Mouse (Mus musculus): ENCODE measurements around the gene Stt3b.
A peak's percentile ranks its signal among the peaks of the same experiment; 100 is the strongest.

Stt3b gene

GRCm38 (mm10) chr9:115310346-115311222, at the start of gene Stt3b:
Gene Stt3b (minus strand): TSS chr9:115310421.
- DNase-seq (ENCODE audit: low spot score): peak; percentile 100

GRCm38 (mm10) chr9:115358421-115358820, 48.2 kb upstream of the Stt3b start:
- DNase-seq (ENCODE audit: low spot score): no peak

- no peak for DNase-seq (ENCODE audit: low spot score)
Measured at GRCm38 (mm10) chr9:115357996-115358395, 47.8 kb upstream of the Stt3b start.

GRCm38 (mm10) chr9:115356731-115357458, 46.7 kb upstream of the Stt3b start:
- DNase-seq (ENCODE audit: low spot score): no peak

- no peak for DNase-seq (ENCODE audit: low spot score)
Measured at GRCm38 (mm10) chr9:115355972-115356371, 45.8 kb upstream of the Stt3b start.

GRCm38 (mm10) chr9:115349741-115350512, 39.7 kb upstream of the Stt3b start:
- no peak for DNase-seq (ENCODE audit: low spot score)

GRCm38 (mm10) chr9:115349106-115349505, 38.9 kb upstream of the Stt3b start:
- DNase-seq (ENCODE audit: low spot score): no peak

GRCm38 (mm10) chr9:115344930-115345329, 34.7 kb upstream of the Stt3b start:
- no peak for DNase-seq (ENCODE audit: low spot score)

- no peak for DNase-seq (ENCODE audit: low spot score)
Measured at GRCm38 (mm10) chr9:115341576-115341975, 31.4 kb upstream of the Stt3b start.

- no peak for DNase-seq (ENCODE audit: low spot score)
Measured at GRCm38 (mm10) chr9:115340212-115340815, 30.1 kb upstream of the Stt3b start.

- DNase-seq (ENCODE audit: low spot score): no peak
Measured at GRCm38 (mm10) chr9:115338816-115339215, 28.6 kb upstream of the Stt3b start.

GRCm38 (mm10) chr9:115333016-115333415, 22.8 kb upstream of the Stt3b start:
- DNase-seq (ENCODE audit: low spot score): no peak

GRCm38 (mm10) chr9:115332339-115332738, 22.1 kb upstream of the Stt3b start:
- DNase-seq (ENCODE audit: low spot score): no peak

- DNase-seq (ENCODE audit: low spot score): no peak
Measured at GRCm38 (mm10) chr9:115330861-115331476, 20.7 kb upstream of the Stt3b start.

- no peak for DNase-seq (ENCODE audit: low spot score)
Measured at GRCm38 (mm10) chr9:115326533-115326890, 16.3 kb upstream of the Stt3b start.

- DNase-seq (ENCODE audit: low spot score): no peak
Measured at GRCm38 (mm10) chr9:115325831-115326532, 15.8 kb upstream of the Stt3b start.

GRCm38 (mm10) chr9:115323572-115323971, 13.4 kb upstream of the Stt3b start:
- no peak for DNase-seq (ENCODE audit: low spot score)

GRCm38 (mm10) chr9:115322385-115322784, 12.2 kb upstream of the Stt3b start:
- DNase-seq (ENCODE audit: low spot score): no peak

- no peak for DNase-seq (ENCODE audit: low spot score)
Measured at GRCm38 (mm10) chr9:115321052-115321451, 10.8 kb upstream of the Stt3b start.

GRCm38 (mm10) chr9:115320156-115320555, 9.9 kb upstream of the Stt3b start:
- DNase-seq (ENCODE audit: low spot score): no peak

Measured in retina, embryonic 14.5 days (tissue).